Mouse (Mus musculus): Measurements from ENCODE around the gene Krtap3-1. TPM values are rescaled to one million over a fixed set of nuclear protein-coding genes. Genes with fewer than 3 reads are reported as not detected.

Gene Krtap3-1
- not detected in 2 replicates for total RNA-seq (2023)

GRCm38 (mm10) chr11:99566530-99566929 lies at the start of gene Krtap3-1:
Krtap3-1 (minus strand) TSS chr11:99566630.

GRCm38 (mm10) chr11:99614796-99615363 lies 48.5 kb upstream of the Krtap3-1 start, which contains the start of gene Krtap2-4:
Krtap2-4 (minus strand) TSS chr11:99614846.

GRCm38 (mm10) chr11:99610089-99610488 lies 43.7 kb upstream of the Krtap3-1 start, which contains the start of gene Gm11937:
Gm11937 (minus strand) TSS chr11:99610189.

GRCm38 (mm10) chr11:99603208-99603607 lies 36.8 kb upstream of the Krtap3-1 start, which contains the start of gene Gm11938:
Gm11938 (minus strand) TSS chr11:99603308.

GRCm38 (mm10) chr11:99597742-99598141 lies 31.3 kb upstream of the Krtap3-1 start, which contains the start of gene Krtap9-3:
Krtap9-3 (minus strand) TSS chr11:99598105.

DNA sequence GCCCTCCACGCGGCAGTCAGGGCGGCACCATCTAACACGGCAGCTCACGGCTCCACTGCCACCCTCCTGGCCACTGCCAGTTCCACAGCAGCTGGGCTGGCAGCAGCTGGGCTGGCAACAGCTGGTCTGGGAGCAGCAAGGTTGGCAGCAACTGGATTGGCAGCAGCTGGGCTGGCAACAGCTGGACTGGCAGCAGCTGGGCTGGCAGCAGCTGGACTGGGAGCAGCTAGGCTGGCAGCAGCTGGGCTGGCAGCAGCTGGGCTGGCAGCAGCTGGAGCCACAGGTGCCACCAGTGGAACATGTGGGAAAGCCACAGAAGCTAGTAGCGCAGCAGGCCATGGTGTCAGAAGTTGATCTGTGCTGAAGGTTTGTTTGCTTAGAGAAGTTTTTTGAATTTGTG lies 24.6 kb upstream of the Krtap3-1 start, which contains the start of gene Krtap1-3:
Krtap1-3 (minus strand) TSS at position 359 of the 400 bp plus-strand sequence.

GRCm38 (mm10) chr11:99583245-99583704 lies 16.8 kb upstream of the Krtap3-1 start, which contains the start of gene Krtap1-4:
Krtap1-4 (minus strand) TSS chr11:99583654.

GRCm38 (mm10) chr11:99580636-99581035 lies 14.2 kb upstream of the Krtap3-1 start, which contains the start of gene Krtap1-5:
Krtap1-5 (minus strand) TSS chr11:99581016.

GRCm38 (mm10) chr11:99559366-99559765 lies 7.1 kb downstream of the Krtap3-1 start, which contains the start of gene Gm11939:
Gm11939 (minus strand) TSS chr11:99559466.

GRCm38 (mm10) chr11:99556753-99557152 lies 9.7 kb downstream of the Krtap3-1 start, which contains the start of gene Krtap3-2:
Krtap3-2 (minus strand) TSS chr11:99556853.

DNA sequence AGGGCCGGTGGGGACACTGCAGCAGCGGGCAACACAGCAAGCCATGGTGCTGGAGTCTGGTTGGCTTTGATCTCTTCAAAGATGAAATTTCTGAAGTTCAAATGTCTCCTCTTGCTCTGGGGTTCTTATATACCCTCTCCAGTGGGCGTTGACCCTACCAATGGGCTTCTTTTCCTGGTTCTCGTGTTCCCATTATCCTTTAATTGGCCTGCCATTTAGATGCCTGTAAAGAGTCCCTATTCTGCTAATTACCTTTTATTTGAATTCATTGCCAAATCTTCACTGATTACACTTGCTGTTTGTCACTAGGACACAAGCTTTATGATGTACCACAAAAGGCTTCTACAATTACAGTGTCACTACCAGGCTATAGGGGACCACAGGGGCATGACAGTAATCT lies 15.7 kb downstream of the Krtap3-1 start, which contains the start of gene Krtap3-3:
Krtap3-3 (minus strand) TSS at position 101 of the 400 bp plus-strand sequence.

DNA sequence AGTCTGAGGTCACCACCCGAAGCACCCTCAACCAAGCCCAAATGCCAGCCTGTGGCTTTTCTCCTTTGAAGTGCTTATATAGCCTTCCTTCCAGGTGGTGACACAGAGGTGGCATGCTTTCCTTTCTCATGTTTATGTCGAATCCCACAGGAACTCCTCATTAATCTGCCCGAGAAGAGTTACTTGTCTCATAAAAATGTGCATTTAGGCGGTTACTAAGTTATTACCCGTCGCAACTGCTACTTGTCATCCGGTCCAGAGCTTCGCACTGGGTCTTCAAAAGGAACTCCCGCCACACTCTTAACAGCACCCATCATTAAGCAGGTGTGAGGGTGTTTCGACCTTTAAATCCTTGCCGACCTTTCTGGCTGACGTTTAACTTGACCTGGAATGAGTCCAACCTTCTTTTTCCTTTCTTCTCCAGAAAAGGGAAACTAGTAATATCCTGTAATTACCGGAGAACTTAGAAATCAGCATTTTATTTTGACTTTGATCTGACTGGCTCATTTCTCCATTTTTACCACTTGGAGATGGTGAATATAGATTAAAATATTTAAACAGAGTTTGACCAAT lies 45.1 kb downstream of the Krtap3-1 start, which contains the start of gene Krt39:
Krt39 (minus strand) TSS at position 51 of the 573 bp plus-strand sequence.

Other genes with a start within 250 kb of the Krtap3-1 start
- not detected in 2 replicates for gene Krt25, start 243.7 kb downstream of the Krtap3-1 start, total RNA-seq (2023)
- gene Krt26, start 228.7 kb downstream of the Krtap3-1 start, total RNA-seq (2023), result not detected in 2 replicates
- not detected in 2 replicates for gene Krt27, start 215.5 kb downstream of the Krtap3-1 start, total RNA-seq (2023)
- not detected in 2 replicates for gene Krt28, start 191.7 kb downstream of the Krtap3-1 start, total RNA-seq (2023)
- not detected in 2 replicates for gene Krt10, start 177.3 kb downstream of the Krtap3-1 start, total RNA-seq (2023)
- not detected in 2 replicates for gene Krt12, start 144.4 kb downstream of the Krtap3-1 start, total RNA-seq (2023)
- gene Krt20, start 128.5 kb downstream of the Krtap3-1 start, total RNA-seq (2023), result not detected in 2 replicates
- not detected in 2 replicates for gene Krt23, start 73.5 kb downstream of the Krtap3-1 start, total RNA-seq (2023)
- gene Krt39, start 45.3 kb downstream of the Krtap3-1 start, total RNA-seq (2023), result not detected in 2 replicates
- not detected in 2 replicates for gene Krt40, start 23.5 kb downstream of the Krtap3-1 start, total RNA-seq (2023)
- gene Krtap3-3, start 15.8 kb downstream of the Krtap3-1 start, total RNA-seq (2023), result not detected in 2 replicates
- gene Krtap3-2, start 9.8 kb downstream of the Krtap3-1 start, total RNA-seq (2023), result not detected in 2 replicates
- gene Gm11939, start 7.2 kb downstream of the Krtap3-1 start, total RNA-seq (2023), result not detected in 2 replicates
- gene Krtap1-5, start 14.4 kb upstream of the Krtap3-1 start, total RNA-seq (2023), result not detected in 2 replicates
- gene Krtap1-4, start 17.0 kb upstream of the Krtap3-1 start, total RNA-seq (2023), result not detected in 2 replicates
- not detected in 2 replicates for gene Krtap1-3, start 24.7 kb upstream of the Krtap3-1 start, total RNA-seq (2023)
- gene Krtap9-3, start 31.5 kb upstream of the Krtap3-1 start, total RNA-seq (2023), result not detected in 2 replicates
- not detected in 2 replicates for gene Gm11938, start 36.7 kb upstream of the Krtap3-1 start, total RNA-seq (2023)
- not detected in 2 replicates for gene Gm11937, start 43.6 kb upstream of the Krtap3-1 start, total RNA-seq (2023)
- gene Krtap2-4, start 48.2 kb upstream of the Krtap3-1 start, total RNA-seq (2023), result not detected in 2 replicates
- gene Gm11562, start 53.8 kb upstream of the Krtap3-1 start, total RNA-seq (2023), result not detected in 2 replicates
- gene Krtap4-1, start 61.6 kb upstream of the Krtap3-1 start, total RNA-seq (2023), result not detected in 2 replicates
- not detected in 2 replicates for gene Krtap4-2, start 68.5 kb upstream of the Krtap3-1 start, total RNA-seq (2023)
- not detected in 2 replicates for gene Krtap4-7, start 77.5 kb upstream of the Krtap3-1 start, total RNA-seq (2023)
- not detected in 2 replicates for gene Gm11555, start 83.6 kb upstream of the Krtap3-1 start, total RNA-seq (2023)
- gene Gm11563, start 92.3 kb upstream of the Krtap3-1 start, total RNA-seq (2023), result not detected in 2 replicates
- gene Krtap4-6, start 99.3 kb upstream of the Krtap3-1 start, total RNA-seq (2023), result not detected in 2 replicates
- not detected in 2 replicates for gene Gm14190, start 124.1 kb upstream of the Krtap3-1 start, total RNA-seq (2023)
- gene Gm14180, start 167.7 kb upstream of the Krtap3-1 start, total RNA-seq (2023), result not detected in 2 replicates
- gene Gm11595, start 206.3 kb upstream of the Krtap3-1 start, total RNA-seq (2023), result not detected in 2 replicates
- not detected in 2 replicates for gene Krtap4-8, start 214.1 kb upstream of the Krtap3-1 start, total RNA-seq (2023)
- gene Krtap4-9, start 218.6 kb upstream of the Krtap3-1 start, total RNA-seq (2023), result not detected in 2 replicates
- gene Gm11596, start 226.8 kb upstream of the Krtap3-1 start, total RNA-seq (2023), result not detected in 2 replicates
- gene Gm11569, start 232.3 kb upstream of the Krtap3-1 start, total RNA-seq (2023), result not detected in 2 replicates
- gene Gm11554, start 237.8 kb upstream of the Krtap3-1 start, total RNA-seq (2023), result not detected in 2 replicates
- gene Krtap4-13, start 243.3 kb upstream of the Krtap3-1 start, total RNA-seq (2023), result not detected in 2 replicates
- gene Gm11564, start 249.0 kb upstream of the Krtap3-1 start, total RNA-seq (2023), result not detected in 2 replicates